Mouse (Mus musculus) E14TG2a.4 (cell line): ENCODE results near the gene Btrc.

Source experiments
- H3K27me3 ChIP-seq: 2 replicates; pipeline ENCODE4 v1.6.1; 2014; ENCODE audit warnings: low read length, control low read depth; ENCODE audit not compliant: insufficient read depth
- H3K36me3 ChIP-seq: 2 replicates; pipeline ENCODE4 v1.6.1; 2014; ENCODE audit warnings: low read length, control low read depth; ENCODE audit not compliant: insufficient read depth
- H3K4me1 ChIP-seq: replicated peaks from 2 replicates; pipeline ENCODE4 v1.6.1; 2014; ENCODE audit warnings: low read depth, low read length, control low read depth
- H3K4me3 ChIP-seq: replicated peaks from 2 replicates; pipeline ENCODE4 v1.5.1; 2014; ENCODE audit warnings: mild to moderate bottlenecking, low read length
- H3K9me3 ChIP-seq: 2 replicates; pipeline ENCODE4 v1.6.1; 2014; ENCODE audit warnings: low read length, control low read depth
- CTCF ChIP-seq: conservative IDR thresholded peaks from 2 replicates; pipeline ENCODE4 v1.5.1; 2014; ENCODE audit warnings: low read length
- NANOG ChIP-seq: IDR thresholded peaks from 2 replicates; pipeline ENCODE4 v1.6.1; 2014; ENCODE audit warnings: borderline replicate concordance, low read length, mixed read lengths
- POU5F1 ChIP-seq: IDR thresholded peaks from 2 replicates; pipeline ENCODE4 v1.6.1; 2014; ENCODE audit warnings: low read length, borderline replicate concordance

Gene Btrc

GRCm38 (mm10) chr19:45527382-45527781, 163.8 kb downstream of the Btrc start:
- Histone ChIP-seq H3K4me1 (no peaks in the 10 kb centered on the region), H3K36me3 (peaks cover 30% of the 10 kb centered on the region), H3K27me3 (no peaks in the 10 kb centered on the region), H3K4me3 (no peak overlapping the region), H3K9me3 (peaks cover 7% of the 10 kb centered on the region)
- no peak for TF ChIP-seq NANOG

DNA sequence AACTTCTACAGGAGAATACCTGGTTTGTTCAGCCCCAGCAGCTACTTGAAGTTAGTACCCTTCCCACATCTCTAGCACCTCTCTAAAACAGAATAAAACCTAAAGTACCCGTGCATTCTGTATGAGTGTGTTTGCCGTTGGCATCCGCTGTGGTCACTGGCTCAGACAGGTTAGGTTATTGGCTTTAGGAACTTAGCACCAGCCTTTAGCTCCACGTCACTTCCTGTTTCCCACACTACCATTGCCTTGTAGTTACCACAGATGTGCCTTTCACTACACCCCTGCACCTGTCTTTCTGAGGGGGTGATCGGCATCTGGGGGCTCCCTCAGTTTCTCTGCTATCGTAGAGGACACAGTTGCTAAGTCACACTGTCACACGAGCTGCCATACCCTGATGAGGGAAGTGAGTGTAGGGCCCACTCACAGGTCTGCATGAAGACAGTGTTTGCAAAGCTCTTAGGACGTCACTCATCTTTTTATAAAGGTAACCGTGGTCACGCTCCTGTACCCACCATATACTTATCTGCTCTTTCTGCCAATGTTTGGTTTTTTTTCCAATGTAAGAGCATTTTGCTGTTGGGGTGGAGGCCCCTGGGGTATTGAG, 164.5 kb downstream of the Btrc start:
- Histone ChIP-seq H3K27me3 (no peaks in the 10 kb centered on the region), H3K9me3 (peaks cover 13% of the 10 kb centered on the region), H3K4me3 (no peak overlapping the region), H3K4me1 (no peaks in the 10 kb centered on the region), H3K36me3 (peaks cover 30% of the 10 kb centered on the region)
- TF ChIP-seq POU5F1 (no peak), CTCF (no peak), NANOG (no peak)

DNA sequence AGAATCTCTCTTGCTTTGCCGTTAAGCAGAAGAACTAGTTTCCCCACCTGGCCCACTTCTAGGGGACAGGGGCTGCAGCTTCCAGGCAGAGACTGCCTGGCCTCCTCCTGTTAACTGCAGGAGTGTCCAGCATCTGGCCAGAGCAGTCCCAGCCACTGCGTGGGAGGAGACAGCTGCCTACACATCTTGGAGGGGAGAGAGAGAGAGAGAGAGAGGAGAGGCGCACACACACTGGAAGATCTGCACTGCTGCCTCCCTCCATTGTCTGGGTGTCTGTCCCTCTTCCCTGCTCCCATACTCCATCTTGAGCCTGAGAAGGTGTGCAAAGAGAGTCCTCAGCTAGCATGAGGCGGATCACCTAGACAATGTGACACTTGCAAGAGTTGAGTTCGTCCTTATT, 165.8 kb downstream of the Btrc start:
- peaks cover 30% of the 10 kb centered on the region for H3K36me3 ChIP-seq
- H3K4me3 ChIP-seq, result no peak overlapping the region
- H3K27me3 ChIP-seq, result no peaks in the 10 kb centered on the region
- TF ChIP-seq POU5F1 (no peak), CTCF (no peak), NANOG (no peak)
- H3K9me3 ChIP-seq, result peaks cover 13% of the 10 kb centered on the region
- peaks cover under 1% of the 10 kb centered on the region; the same call in 1 of the 2 replicates for H3K4me1 ChIP-seq

GRCm38 (mm10) chr19:45530200-45530995, 166.9 kb downstream of the Btrc start:
- peaks cover 13% of the 10 kb centered on the region for H3K9me3 ChIP-seq
- TF ChIP-seq CTCF (no peak), NANOG (no peak), POU5F1 (no peak)

DNA sequence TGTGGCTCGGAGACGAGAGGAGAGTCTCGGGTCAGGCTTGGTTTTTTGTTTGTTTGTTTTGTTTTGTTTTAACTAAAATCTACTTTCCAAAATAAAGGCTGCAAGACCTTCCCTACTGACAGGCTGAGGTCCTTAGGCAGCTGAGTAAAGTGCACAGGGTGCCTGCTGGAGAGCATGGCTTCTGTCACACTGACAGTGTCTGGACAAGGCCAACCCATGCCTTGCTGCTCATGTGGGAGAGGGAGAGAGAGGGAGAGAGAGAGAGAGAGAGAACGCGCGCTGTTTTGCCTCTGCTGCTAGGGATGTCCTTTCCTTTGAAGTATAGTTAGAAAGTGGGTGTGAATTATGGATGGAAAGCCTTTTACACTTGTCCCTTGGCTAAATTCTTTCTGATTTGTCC, 168.0 kb downstream of the Btrc start:
- Histone ChIP-seq H3K4me3 (no peak overlapping the region), H3K4me1 (peaks cover 4% of the 10 kb centered on the region; the same call in 1 of the 2 replicates), H3K36me3 (peaks cover 30% of the 10 kb centered on the region), H3K9me3 (peaks cover 13% of the 10 kb centered on the region), H3K27me3 (peaks cover 2% of the 10 kb centered on the region)
- TF ChIP-seq NANOG (no peak), POU5F1 (no peak), CTCF (no peak)

More at GRCm38 (mm10) chr19:45530200-45530995, 166.9 kb downstream of the Btrc start:
- no peak overlapping the region for H3K4me3 ChIP-seq
- H3K4me1 ChIP-seq, result peaks cover 4% of the 10 kb centered on the region; the same call in 1 of the 2 replicates
- peaks cover 30% of the 10 kb centered on the region for H3K36me3 ChIP-seq
- H3K27me3 ChIP-seq, result no peaks in the 10 kb centered on the region; the same call in 1 of the 2 replicates

DNA sequence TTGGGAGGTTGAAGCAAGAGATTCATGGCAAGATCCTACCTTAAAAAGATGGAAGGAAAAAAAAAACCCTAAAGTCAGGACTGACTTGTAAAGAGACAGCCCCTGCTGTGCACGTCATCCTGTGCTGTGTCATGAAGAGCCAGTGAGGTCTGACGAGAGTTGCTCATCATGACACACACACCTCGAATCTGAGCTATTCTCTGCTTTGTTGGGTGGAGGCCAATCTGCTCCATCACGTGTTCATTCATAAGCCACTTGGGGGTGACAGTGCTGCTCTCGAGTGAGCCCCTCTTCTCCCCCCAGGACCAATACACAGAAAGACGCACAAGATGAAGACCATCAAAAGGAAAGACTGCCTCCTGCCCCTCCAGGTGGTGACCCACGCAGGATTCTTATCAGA, 170.1 kb downstream of the Btrc start:
- H3K4me1 ChIP-seq, result peaks cover 8% of the 10 kb centered on the region; the same call in 1 of the 2 replicates
- peaks cover 4% of the 10 kb centered on the region for H3K27me3 ChIP-seq
- peaks cover 16% of the 10 kb centered on the region for H3K36me3 ChIP-seq
- no peak for TF ChIP-seq NANOG
- no peak for TF ChIP-seq CTCF
- TF ChIP-seq POU5F1, result no peak
- peaks cover 13% of the 10 kb centered on the region for H3K9me3 ChIP-seq
- H3K4me3 ChIP-seq, result no peak overlapping the region

- Histone ChIP-seq H3K4me3 (no peak overlapping the region), H3K36me3 (0 out of 2 replicates have a peak, but pooled peaks cover 5% of the 10 kb centered on the region), H3K4me1 (peaks cover 14% of the 10 kb centered on the region), H3K27me3 (peaks cover 9% of the 10 kb centered on the region), H3K9me3 (peaks cover 13% of the 10 kb centered on the region)
- TF ChIP-seq CTCF (no peak), NANOG (no peak), POU5F1 (no peak)
Measured at GRCm38 (mm10) chr19:45535214-45535735, 171.7 kb downstream of the Btrc start.

DNA sequence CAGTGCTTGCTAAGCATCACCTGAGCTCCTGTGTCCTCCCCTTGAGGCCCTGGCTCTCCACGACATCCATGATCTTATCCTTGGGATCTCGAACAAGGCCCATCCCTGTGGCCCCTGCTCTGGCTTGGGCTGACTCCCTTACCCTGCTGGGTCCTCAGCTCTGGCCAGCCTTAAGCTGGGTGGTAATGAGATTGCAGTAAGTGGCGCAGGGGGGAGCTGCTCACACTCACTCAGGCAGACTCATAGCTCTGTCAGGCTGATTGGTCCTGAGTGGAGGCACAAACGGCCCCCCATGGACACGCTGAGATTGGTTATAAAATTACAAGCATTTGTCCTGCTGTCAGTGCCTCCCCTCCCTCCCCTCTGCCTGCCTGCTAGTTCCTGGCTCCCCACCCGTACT, 172.4 kb downstream of the Btrc start:
- no peak for TF ChIP-seq NANOG
- TF ChIP-seq POU5F1, result no peak
- TF ChIP-seq CTCF, result no peak
- H3K4me1 ChIP-seq, result peaks cover 19% of the 10 kb centered on the region

More for the DNA sequence above, 172.4 kb downstream of the Btrc start:
- H3K9me3 ChIP-seq, result peaks cover 13% of the 10 kb centered on the region
- H3K36me3 ChIP-seq, result 0 out of 2 replicates have a peak, but pooled peaks cover 5% of the 10 kb centered on the region
- H3K4me3 ChIP-seq, result no peak overlapping the region
- peaks cover 16% of the 10 kb centered on the region for H3K27me3 ChIP-seq
